Mouse (Mus musculus) intestine, postnatal 0 days (tissue): Measurements from ENCODE around the gene Dab1. TPM values are rescaled to one million over a fixed set of nuclear protein-coding genes. Genes with fewer than 3 reads are reported as not detected.

ENCODE experiments used
- ATAC-seq: fragments of 200-750 bp; cut with Nextera tagmentation; 2 replicates; pipeline ENCODE4 v1.8.0; 2017; ENCODE audit warnings: mild to moderate bottlenecking, moderate TSS enrichment, moderate library complexity
- H3K27ac ChIP-seq: fragments of 300-500 bp; sonication (generic); 2 replicates; pipeline ENCODE4 v1.5.1; 2014; ENCODE audit warnings: mild to moderate bottlenecking, low read depth, low read length, moderate library complexity
- H3K27me3 ChIP-seq: fragments of 300-500 bp; sonication (generic); replicated peaks from 2 replicates; pipeline ENCODE4 v1.6.1; 2014; ENCODE audit warnings: low read length, mixed read lengths; ENCODE audit not compliant: control insufficient read depth, insufficient read depth
- H3K36me3 ChIP-seq: fragments of 300-500 bp; sonication (generic); 2 replicates; pipeline ENCODE4 v1.6.1; 2014; ENCODE audit warnings: mild to moderate bottlenecking, moderate library complexity; ENCODE audit not compliant: control insufficient read depth, insufficient read depth
- H3K4me1 ChIP-seq: fragments of 300-500 bp; sonication (generic); replicated peaks from 2 replicates; pipeline ENCODE4 v1.6.1; 2014; ENCODE audit warnings: antibody characterized with exemption, low read length, mixed read lengths; ENCODE audit not compliant: control insufficient read depth, insufficient read depth
- H3K4me2 ChIP-seq: fragments of 300-500 bp; sonication (generic); replicated peaks from 2 replicates; pipeline ENCODE4 v1.6.1; 2014; ENCODE audit warnings: low read depth, mild to moderate bottlenecking, moderate library complexity
- H3K4me3 ChIP-seq: fragments of 300-500 bp; sonication (generic); 2 replicates; pipeline ENCODE4 v1.5.1; 2014; ENCODE audit warnings: low read depth, low read length
- H3K9ac ChIP-seq: fragments of 300-500 bp; sonication (generic); 2 replicates; pipeline ENCODE4 v1.6.1; 2014; ENCODE audit warnings: mild to moderate bottlenecking, low read depth, low read length
- H3K9me3 ChIP-seq: fragments of 300-500 bp; sonication (generic); 2 replicates; pipeline ENCODE4 v1.6.1; 2016; ENCODE audit warnings: mixed run types; ENCODE audit not compliant: control insufficient read depth
- CTCF ChIP-seq: sonication (generic); IDR thresholded peaks from 2 replicates; pipeline ENCODE4 v1.5.1; 2016; ENCODE audit warnings: low read depth, mild to moderate bottlenecking, control low read depth, antibody characterized with exemption, moderate library complexity
- WGBS: fragments of 180-500 bp; shearing (Covaris S2); extraction: QIAGEN DNeasy Blood & Tissue Kit; methylation state at CpG from one replicate; pipeline ENCODE4 v1.1.7; 2014; 5-methylcytosine and 5-hydroxymethylcytosine counted together
- polyA plus RNA-seq: library from polyadenylated mRNA; unstranded; fragments of >200 nt; fragmentation: Nextera tagmentation; extraction: Ambion mirVana; gene quantifications from 2 replicates; pipeline ENCODE4 v1.2.1, GENCODE M21; 2015

Gene Dab1
- polyA plus RNA-seq, 1 experiment from 2014 or later, result 61.3 TPM

GRCm38 (mm10) chr4:104656728-104657127 is 1037.6 kb downstream of the Dab1 start:
- 63% methylated on average over 7 of the region's 7 CpGs for WGBS

GRCm38 (mm10) chr4:104662841-104663614 is 1043.9 kb downstream of the Dab1 start:
- Histone ChIP-seq H3K4me3 (no peak overlapping the region), H3K9me3 (no peaks in the 10 kb centered on the region), H3K4me1 (no peaks in the 10 kb centered on the region), H3K9ac (no peak overlapping the region), H3K27ac (no peak overlapping the region), H3K36me3 (no peaks in the 10 kb centered on the region), H3K4me2 (no peak overlapping the region), H3K27me3 (no peaks in the 10 kb centered on the region)
- TF ChIP-seq CTCF, result no peak
- 79% methylated on average over 12 of the region's 12 CpGs for WGBS
- no peak for ATAC-seq

More at GRCm38 (mm10) chr4:104656728-104657127, 1037.6 kb downstream of the Dab1 start:
- H3K9ac ChIP-seq, result no peak overlapping the region
- no peaks in the 10 kb centered on the region for H3K27me3 ChIP-seq
- H3K36me3 ChIP-seq, result no peaks in the 10 kb centered on the region
- no peak overlapping the region for H3K4me2 ChIP-seq
- H3K4me1 ChIP-seq, result no peaks in the 10 kb centered on the region
- no peaks in the 10 kb centered on the region for H3K9me3 ChIP-seq
- ATAC-seq, result no peak
- H3K4me3 ChIP-seq, result no peak overlapping the region
- no peak for TF ChIP-seq CTCF
- H3K27ac ChIP-seq, result no peak overlapping the region

GRCm38 (mm10) chr4:104665553-104665952 is 1046.4 kb downstream of the Dab1 start:
- no peak overlapping the region for H3K9ac ChIP-seq
- TF ChIP-seq CTCF, result peak; percentile 74
- no peak overlapping the region for H3K4me2 ChIP-seq
- no peaks in the 10 kb centered on the region for H3K36me3 ChIP-seq
- H3K4me1 ChIP-seq, result no peaks in the 10 kb centered on the region
- no peak for ATAC-seq
- no peak overlapping the region for H3K4me3 ChIP-seq
- H3K9me3 ChIP-seq, result no peaks in the 10 kb centered on the region
- H3K27ac ChIP-seq, result no peak overlapping the region
- H3K27me3 ChIP-seq, result no peaks in the 10 kb centered on the region

GRCm38 (mm10) chr4:104666831-104667551 is 1047.8 kb downstream of the Dab1 start:
- Histone ChIP-seq H3K36me3 (no peaks in the 10 kb centered on the region), H3K4me2 (no peak overlapping the region), H3K4me3 (no peak overlapping the region), H3K27ac (no peak overlapping the region), H3K9me3 (no peaks in the 10 kb centered on the region), H3K27me3 (no peaks in the 10 kb centered on the region), H3K4me1 (no peaks in the 10 kb centered on the region), H3K9ac (no peak overlapping the region)
- TF ChIP-seq CTCF, result no peak
- no peak for ATAC-seq
- 88% methylated on average over 10 of the region's 10 CpGs for WGBS

GRCm38 (mm10) chr4:104668061-104668460 is 1048.9 kb downstream of the Dab1 start:
- no peak overlapping the region for H3K27ac ChIP-seq
- no peak for ATAC-seq
- no peak overlapping the region for H3K4me2 ChIP-seq
- WGBS, result 83% methylated on average over 6 of the region's 6 CpGs
- no peak overlapping the region for H3K4me3 ChIP-seq
- H3K9ac ChIP-seq, result no peak overlapping the region
- no peaks in the 10 kb centered on the region for H3K9me3 ChIP-seq
- no peaks in the 10 kb centered on the region for H3K36me3 ChIP-seq
- no peaks in the 10 kb centered on the region for H3K4me1 ChIP-seq
- no peak for TF ChIP-seq CTCF
- no peaks in the 10 kb centered on the region for H3K27me3 ChIP-seq

- 88% methylated on average over 3 of the region's 3 CpGs for WGBS
- H3K27ac ChIP-seq, result no peak overlapping the region
- no peaks in the 10 kb centered on the region for H3K9me3 ChIP-seq
- no peaks in the 10 kb centered on the region for H3K36me3 ChIP-seq
- no peak overlapping the region for H3K4me3 ChIP-seq
- no peak overlapping the region for H3K4me2 ChIP-seq
- ATAC-seq, result no peak
- H3K4me1 ChIP-seq, result no peaks in the 10 kb centered on the region
- no peak for TF ChIP-seq CTCF
- H3K9ac ChIP-seq, result no peak overlapping the region
- no peaks in the 10 kb centered on the region for H3K27me3 ChIP-seq
Observed at GRCm38 (mm10) chr4:104669406-104669805, 1050.2 kb downstream of the Dab1 start.
